Mouse (Mus musculus) T-helper 17 cell (primary cell): ENCODE measurements around the gene Nags.

Source experiments
- in situ Hi-C, 2 experiments: fragments of 300-600 bp; cut with MboI, MseI; formaldehyde crosslinking; loops; 1 replicate in 1 of 2; 2 replicates in 1 of 2; pipeline ENCODE4 v1.15.1; 2025; ENCODE audit warnings: high pct_unique_total_duplicates in 2 of 2

Nags gene

GRCm38 (mm10) chr11:102156039-102156785 lies 10.9 kb downstream of the Nags start, which contains the start of gene Tmem101:
Gene Tmem101 (minus strand): TSS chr11:102156404.
- in situ Hi-C loops, result loop anchor here in 1 of 2 experiments (5.0 kb wide), 1 partner anchor 56 kb away; no protein-coding TSS in a partner anchor

GRCm38 (mm10) chr11:102156786-102157089 lies 11.4 kb downstream of the Nags start:
- in situ Hi-C loops, result loop anchor here in 1 of 2 experiments (5.0 kb wide), 1 partner anchor 56 kb away; no protein-coding TSS in a partner anchor

- in situ Hi-C loops, result loop anchor here in 1 of 2 experiments (5.0 kb wide), 1 partner anchor 54 kb away; no protein-coding TSS in a partner anchor
Measured at GRCm38 (mm10) chr11:102158024-102158423, 12.7 kb downstream of the Nags start.

GRCm38 (mm10) chr11:102159781-102160180 lies 14.5 kb downstream of the Nags start:
- in situ Hi-C loops, result loop anchor here in 1 of 2 experiments (5.0 kb wide), 1 partner anchor 53 kb away; no protein-coding TSS in a partner anchor

GRCm38 (mm10) chr11:102165971-102166722 lies 20.8 kb downstream of the Nags start:
- in situ Hi-C loops, result no loop called here

- in situ Hi-C loops, result no loop called here
Measured at GRCm38 (mm10) chr11:102167539-102167938, 22.2 kb downstream of the Nags start.

GRCm38 (mm10) chr11:102168689-102169088 lies 23.4 kb downstream of the Nags start:
- in situ Hi-C loops, result no loop called here

GRCm38 (mm10) chr11:102179836-102180235 lies 34.5 kb downstream of the Nags start:
- in situ Hi-C loops, result no loop called here

GRCm38 (mm10) chr11:102184253-102184645 lies 38.9 kb downstream of the Nags start:
- in situ Hi-C loops, result no loop called here

- in situ Hi-C loops, result no loop called here
Measured at GRCm38 (mm10) chr11:102184646-102185495, 39.6 kb downstream of the Nags start, which contains the start of gene Lsm12. Gene Lsm12 (minus strand): TSS chr11:102185296.

GRCm38 (mm10) chr11:102185677-102186076 lies 40.4 kb downstream of the Nags start:
- in situ Hi-C loops, result no loop called here

- in situ Hi-C loops, result no loop called here
Measured at GRCm38 (mm10) chr11:102186235-102186634, 40.9 kb downstream of the Nags start.

GRCm38 (mm10) chr11:102188980-102189379 lies 43.7 kb downstream of the Nags start:
- in situ Hi-C loops, result no loop called here

- in situ Hi-C loops, result no loop called here
Measured at GRCm38 (mm10) chr11:102189461-102190436, 44.4 kb downstream of the Nags start, which contains the start of gene G6pc3. Gene G6pc3 (plus strand): TSS chr11:102189620.

GRCm38 (mm10) chr11:102190848-102191247 lies 45.5 kb downstream of the Nags start:
- in situ Hi-C loops, result no loop called here

- in situ Hi-C loops, result no loop called here
Measured at GRCm38 (mm10) chr11:102193657-102194440, 48.5 kb downstream of the Nags start.

GRCm38 (mm10) chr11:102196018-102196797 lies 50.9 kb downstream of the Nags start:
- in situ Hi-C loops, result no loop called here

- in situ Hi-C loops, result no loop called here
Measured at GRCm38 (mm10) chr11:102198245-102198644, 52.9 kb downstream of the Nags start.
